Mouse (Mus musculus) midbrain, embryonic 10.5 days (tissue): ENCODE measurements at regions not wholly inside any gene's neighbourhood (a gene's known extent, or its start where the extent isn't known, plus 50 kb on each side); places are given as distances from the start of the nearest gene placed in this dataset.

Experiments
- DNase-seq: peaks from one replicate; pipeline ENCODE4 v3.0.0-alpha.2; 2017; ENCODE audit warnings: low spot score
- H3K27ac ChIP-seq: fragments of 300-500 bp; sonication (generic); replicated peaks from 2 replicates; pipeline ENCODE4 v1.5.1; 2016; ENCODE audit warnings: mild to moderate bottlenecking
- H3K27me3 ChIP-seq: fragments of 300-500 bp; sonication (generic); 2 replicates; pipeline ENCODE4 v1.6.1; 2016; ENCODE audit warnings: low read depth, mild to moderate bottlenecking; ENCODE audit not compliant: poor library complexity, severe bottlenecking
- H3K36me3 ChIP-seq: fragments of 300-500 bp; sonication (generic); 2 replicates; pipeline ENCODE4 v1.6.1; 2016; ENCODE audit warnings: mild to moderate bottlenecking, moderate library complexity
- H3K4me1 ChIP-seq: fragments of 300-500 bp; sonication (generic); 2 replicates; pipeline ENCODE4 v1.6.1; 2016
- H3K4me3 ChIP-seq: fragments of 300-500 bp; sonication (generic); 2 replicates; pipeline ENCODE4 v1.5.1; 2016; ENCODE audit warnings: mild to moderate bottlenecking, moderate library complexity
- H3K9me3 ChIP-seq: fragments of 300-500 bp; sonication (generic); replicated peaks from 2 replicates; pipeline ENCODE4 v1.6.1; 2016; ENCODE audit warnings: mild to moderate bottlenecking
- WGBS: fragments of 180-500 bp; shearing (Covaris S2); methylation state at CpG from one replicate; pipeline ENCODE4 v1.1.7; 2016; 5-methylcytosine and 5-hydroxymethylcytosine counted together

DNA sequence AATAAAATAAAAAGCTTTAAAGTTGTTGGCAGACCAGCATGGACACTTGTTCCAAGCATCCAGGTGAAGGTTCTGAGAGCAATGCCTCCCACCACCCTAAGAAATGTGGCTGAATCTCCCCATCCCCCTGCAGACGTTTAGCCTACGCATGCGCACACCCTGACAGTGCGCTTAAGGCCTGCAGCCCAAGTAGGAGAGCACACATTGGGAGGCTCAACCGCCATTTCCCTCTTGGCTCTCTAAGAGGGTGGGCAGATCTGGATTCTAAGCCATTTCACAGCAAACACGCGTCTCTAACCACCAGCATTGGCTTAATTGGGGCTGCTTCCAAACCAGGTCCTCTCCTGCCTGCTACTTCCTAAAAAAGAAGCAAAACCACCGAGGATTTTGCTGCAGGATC is 106.6 kb downstream of the Barhl2 start:
- Histone ChIP-seq H3K4me3 (no peak overlapping the region), H3K27ac (no peak overlapping the region), H3K27me3 (peaks cover 40% of the 10 kb centered on the region), H3K36me3 (no peaks in the 10 kb centered on the region), H3K9me3 (no peaks in the 10 kb centered on the region), H3K4me1 (peaks cover 21% of the 10 kb centered on the region)
- WGBS: 86% methylated on average over 8 of the region's 8 CpGs
- no peak for DNase-seq

DNA sequence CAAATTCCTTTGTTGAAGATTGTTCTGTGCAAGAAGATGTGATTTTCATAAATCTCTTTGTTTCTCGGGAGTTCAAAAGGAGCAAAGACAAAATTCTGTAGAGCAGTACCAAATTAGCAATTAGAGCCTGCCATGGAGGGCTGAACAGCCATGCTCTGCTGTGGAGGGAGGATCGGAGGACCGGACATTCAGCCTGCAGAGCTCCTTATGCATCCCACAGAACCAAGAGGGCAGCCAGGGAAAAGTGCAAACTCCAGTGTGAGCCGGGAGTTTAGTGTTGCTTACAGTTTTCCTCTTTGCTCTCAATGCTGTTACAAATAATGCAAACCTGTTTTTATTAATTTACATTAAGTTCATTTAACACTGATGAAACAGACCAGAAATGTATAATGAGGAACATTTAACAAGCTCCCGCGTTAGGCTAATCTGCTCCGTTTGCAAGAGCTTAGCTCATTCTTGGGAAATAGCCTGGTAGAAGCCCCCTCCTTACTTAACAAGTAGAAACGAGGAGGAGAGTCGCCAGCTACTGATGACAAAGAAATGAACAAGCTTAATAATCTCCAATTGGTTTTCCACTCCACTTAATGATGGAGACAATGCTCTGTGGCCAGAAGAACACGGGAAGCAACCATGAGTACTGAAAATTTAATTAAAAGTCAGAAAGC is 108.0 kb downstream of the Barhl2 start:
- Histone ChIP-seq H3K27ac (no peak overlapping the region; the same call in 1 of the 2 replicates), H3K9me3 (no peaks in the 10 kb centered on the region), H3K4me1 (peaks cover 21% of the 10 kb centered on the region), H3K4me3 (no peak overlapping the region), H3K27me3 (peaks cover 54% of the 10 kb centered on the region), H3K36me3 (no peaks in the 10 kb centered on the region)
- no peak for DNase-seq
- 31% methylated on average over 10 of the region's 10 CpGs for WGBS

- Histone ChIP-seq H3K36me3 (no peaks in the 10 kb centered on the region), H3K9me3 (no peaks in the 10 kb centered on the region), H3K27ac (0 out of 2 replicates have a peak overlapping the region, but pooled peaks have one; percentile 55), H3K4me1 (peaks cover 30% of the 10 kb centered on the region), H3K4me3 (peak overlapping the region; percentile 26), H3K27me3 (peaks cover 92% of the 10 kb centered on the region)
- peak; percentile 25 for DNase-seq
- WGBS: 6% methylated on average over 8 of the region's 8 CpGs
Measured at GRCm38 (mm10) chr5:106344308-106344707, 113.7 kb downstream of the Barhl2 start.

DNA sequence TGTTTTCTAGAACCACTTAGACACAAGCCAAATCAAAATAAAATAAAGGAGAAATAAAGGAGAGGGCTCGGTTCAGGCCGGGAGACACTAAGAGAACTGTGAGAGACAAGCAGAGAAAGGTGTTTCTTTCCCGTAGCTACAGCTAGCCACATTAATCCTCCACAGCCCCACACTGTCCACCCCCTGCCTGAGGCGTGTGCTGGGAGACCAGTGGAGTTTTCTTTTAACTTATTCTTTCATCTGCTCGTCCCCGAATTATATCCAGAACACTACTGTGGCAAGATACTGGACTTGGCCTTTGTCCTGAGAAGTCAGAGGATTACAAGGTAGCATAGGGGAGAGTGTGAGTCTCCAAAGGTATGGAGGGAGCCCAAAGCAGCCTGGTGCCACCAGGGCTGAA is 114.4 kb downstream of the Barhl2 start:
- WGBS: 26% methylated on average over 6 of the region's 6 CpGs
- Histone ChIP-seq H3K4me3 (no peak overlapping the region), H3K9me3 (no peaks in the 10 kb centered on the region), H3K27ac (0 out of 2 replicates have a peak overlapping the region, but pooled peaks have one; percentile 55), H3K27me3 (peaks cover 87% of the 10 kb centered on the region), H3K4me1 (peaks cover 30% of the 10 kb centered on the region), H3K36me3 (no peaks in the 10 kb centered on the region)
- DNase-seq: no peak

DNA sequence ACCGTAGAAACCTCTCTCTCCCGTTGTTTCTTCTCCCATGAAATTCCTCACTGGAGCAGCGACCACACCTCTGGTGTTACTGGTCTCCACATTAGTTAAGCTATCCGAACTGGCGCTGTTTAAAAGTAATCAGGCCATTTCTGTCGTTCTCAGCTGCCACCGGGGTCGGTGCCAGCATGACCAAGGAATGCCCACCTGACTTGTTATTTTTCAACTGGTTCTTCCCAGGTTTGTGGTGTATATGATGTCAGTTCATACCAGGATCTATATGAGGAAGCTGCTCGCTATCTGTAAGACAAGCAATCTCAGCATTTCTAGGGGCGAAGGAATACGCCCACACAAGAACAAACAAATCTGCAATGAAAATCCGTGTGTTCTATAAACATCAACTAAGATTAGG is 116.6 kb downstream of the Barhl2 start:
- Histone ChIP-seq H3K4me3 (no peak overlapping the region), H3K36me3 (no peaks in the 10 kb centered on the region), H3K9me3 (no peaks in the 10 kb centered on the region), H3K27me3 (peaks cover 78% of the 10 kb centered on the region), H3K4me1 (peaks cover 18% of the 10 kb centered on the region), H3K27ac (no peak overlapping the region)
- WGBS: 82% methylated on average over 12 of the region's 12 CpGs
- no peak for DNase-seq

GRCm38 (mm10) chr5:106335639-106336038 is 122.3 kb downstream of the Barhl2 start:
- Histone ChIP-seq H3K27me3 (peaks cover 69% of the 10 kb centered on the region), H3K9me3 (no peaks in the 10 kb centered on the region), H3K36me3 (no peaks in the 10 kb centered on the region), H3K4me1 (0 out of 2 replicates have a peak, but pooled peaks cover 7% of the 10 kb centered on the region), H3K4me3 (no peak overlapping the region), H3K27ac (no peak overlapping the region)
- 88% methylated on average over 11 of the region's 11 CpGs for WGBS
- DNase-seq: no peak

- peaks cover 10% of the 10 kb centered on the region for H3K4me1 ChIP-seq
- 77% methylated on average over 9 of the region's 9 CpGs for WGBS
- no peaks in the 10 kb centered on the region for H3K36me3 ChIP-seq
- peaks cover 93% of the 10 kb centered on the region for H3K27me3 ChIP-seq
- no peak for DNase-seq
- no peak overlapping the region for H3K4me3 ChIP-seq
- no peak overlapping the region for H3K27ac ChIP-seq
- no peaks in the 10 kb centered on the region for H3K9me3 ChIP-seq
Measured at GRCm38 (mm10) chr5:106327592-106328150, 130.3 kb downstream of the Barhl2 start.

DNA sequence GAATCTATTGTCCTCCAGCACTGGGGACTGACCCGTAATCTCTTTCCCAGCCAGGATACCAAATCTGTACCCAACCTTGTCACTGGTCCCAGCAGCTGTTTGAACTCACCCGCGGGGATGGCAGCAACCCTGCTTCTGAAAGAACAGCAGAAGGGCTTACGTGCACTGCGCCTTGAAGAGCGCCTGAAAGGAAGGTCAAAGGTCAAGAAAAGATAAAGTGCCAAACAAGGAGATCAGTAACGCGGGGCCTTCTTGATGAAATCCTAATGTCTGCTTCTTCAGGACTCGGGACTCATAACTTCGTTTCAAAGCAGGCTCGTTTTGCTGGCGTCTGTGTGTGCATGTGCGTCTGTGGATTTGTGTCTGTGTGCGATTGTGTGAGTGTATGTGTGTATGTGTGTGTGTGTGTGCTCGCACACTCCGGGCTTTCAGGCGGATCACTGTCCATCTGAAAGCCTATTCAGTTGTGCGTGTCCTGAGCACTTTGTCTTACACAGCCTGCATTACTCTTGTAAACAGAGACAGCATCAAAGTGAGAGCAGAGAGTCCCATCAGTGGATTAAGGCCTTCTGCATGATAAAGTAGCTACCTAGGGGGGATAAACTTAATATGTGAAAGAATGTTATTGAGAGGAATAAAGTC is 135.3 kb downstream of the Barhl2 start:
- peak overlapping the region; percentile 72 for H3K27ac ChIP-seq
- peak overlapping the region; percentile 32 for H3K4me3 ChIP-seq
- H3K4me1 ChIP-seq: peaks cover 55% of the 10 kb centered on the region
- H3K27me3 ChIP-seq: peaks cover 71% of the 10 kb centered on the region
- H3K36me3 ChIP-seq: no peaks in the 10 kb centered on the region
- peak; percentile 84 for DNase-seq
- WGBS: 9% methylated on average over 18 of the region's 18 CpGs
- H3K9me3 ChIP-seq: no peaks in the 10 kb centered on the region

DNA sequence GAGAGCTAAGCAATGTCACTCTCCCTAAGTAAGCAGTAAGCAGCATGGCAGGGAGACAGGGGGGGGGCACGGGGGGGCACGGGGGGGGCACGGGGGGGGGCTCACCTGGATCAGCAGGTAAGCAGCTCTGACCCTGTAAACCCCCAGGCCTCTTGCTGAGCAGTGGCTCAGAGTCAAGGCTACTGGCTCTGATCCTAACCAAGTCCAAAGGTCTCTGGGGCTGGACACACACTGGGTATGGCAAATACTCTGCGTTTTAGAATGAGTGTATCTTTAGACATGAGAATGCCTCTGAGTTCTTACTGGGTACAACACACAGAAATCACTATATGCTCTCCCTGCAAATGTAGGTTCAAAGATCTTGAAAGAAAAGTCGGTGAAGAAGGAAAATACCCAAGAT is 136.5 kb downstream of the Barhl2 start:
- Histone ChIP-seq H3K27ac (peak overlapping the region; percentile 74), H3K4me1 (peaks cover 57% of the 10 kb centered on the region), H3K4me3 (no peak overlapping the region), H3K36me3 (no peaks in the 10 kb centered on the region), H3K27me3 (peaks cover 67% of the 10 kb centered on the region), H3K9me3 (no peaks in the 10 kb centered on the region)
- 21% methylated on average over 5 of the region's 5 CpGs for WGBS
- DNase-seq: no peak

DNA sequence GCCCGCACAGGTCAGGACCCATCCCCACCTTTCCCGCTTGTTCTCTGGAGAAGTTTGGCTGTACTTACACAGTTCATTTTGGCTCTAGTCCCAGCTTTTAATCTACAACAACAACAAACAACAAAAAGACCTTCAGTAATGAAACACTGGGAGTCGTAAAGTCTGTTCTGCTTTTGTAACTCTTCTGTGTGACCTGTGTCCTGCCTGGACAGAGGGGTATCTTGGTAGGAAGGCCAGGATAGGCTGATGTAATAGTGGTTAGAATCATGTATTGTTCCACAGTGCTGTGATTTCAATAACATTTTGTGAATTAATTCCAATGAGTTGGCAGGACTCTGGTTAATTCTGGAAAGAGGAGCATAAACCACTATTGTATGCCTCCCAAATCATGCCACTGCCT is 136.9 kb downstream of the Barhl2 start:
- 61% methylated on average over 3 of the region's 3 CpGs for WGBS
- Histone ChIP-seq H3K4me3 (no peak overlapping the region), H3K36me3 (no peaks in the 10 kb centered on the region), H3K4me1 (peaks cover 61% of the 10 kb centered on the region), H3K9me3 (no peaks in the 10 kb centered on the region), H3K27ac (peak overlapping the region; percentile 74), H3K27me3 (peaks cover 67% of the 10 kb centered on the region)
- DNase-seq: no peak

DNA sequence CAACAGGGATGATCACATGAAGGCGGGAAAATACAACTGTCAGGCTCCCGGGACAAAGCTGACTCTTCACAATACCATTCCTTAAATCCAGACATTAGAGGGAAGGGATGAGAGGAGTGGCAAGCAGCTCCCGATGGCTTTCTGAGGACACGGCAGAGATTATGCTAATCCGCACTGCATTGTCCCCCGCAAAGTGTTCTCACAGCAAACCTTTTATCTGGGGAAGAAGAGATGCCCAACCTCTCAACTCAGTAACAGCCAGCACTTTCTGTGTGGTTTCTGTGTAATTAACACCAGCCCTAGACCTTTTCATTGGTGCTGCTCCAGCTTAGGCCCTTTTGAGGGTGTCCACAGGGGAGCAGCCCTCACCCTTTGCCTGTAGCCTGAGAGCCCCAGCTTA is 137.9 kb downstream of the Barhl2 start:
- Histone ChIP-seq H3K27ac (peak overlapping the region; percentile 74), H3K27me3 (peaks cover 66% of the 10 kb centered on the region), H3K4me3 (no peak overlapping the region), H3K9me3 (no peaks in the 10 kb centered on the region), H3K36me3 (no peaks in the 10 kb centered on the region), H3K4me1 (peaks cover 68% of the 10 kb centered on the region)
- WGBS: 4% methylated on average over 6 of the region's 6 CpGs
- peak; percentile 84 for DNase-seq

- 93% methylated on average over 6 of the region's 6 CpGs for WGBS
- Histone ChIP-seq H3K27me3 (peaks cover 68% of the 10 kb centered on the region), H3K4me1 (peaks cover 82% of the 10 kb centered on the region), H3K36me3 (no peaks in the 10 kb centered on the region), H3K4me3 (no peak overlapping the region), H3K27ac (peak overlapping the region; percentile 74; the same call in 1 of the 2 replicates), H3K9me3 (no peaks in the 10 kb centered on the region)
- DNase-seq: no peak
Measured at GRCm38 (mm10) chr5:106318246-106318645, 139.7 kb downstream of the Barhl2 start.

DNA sequence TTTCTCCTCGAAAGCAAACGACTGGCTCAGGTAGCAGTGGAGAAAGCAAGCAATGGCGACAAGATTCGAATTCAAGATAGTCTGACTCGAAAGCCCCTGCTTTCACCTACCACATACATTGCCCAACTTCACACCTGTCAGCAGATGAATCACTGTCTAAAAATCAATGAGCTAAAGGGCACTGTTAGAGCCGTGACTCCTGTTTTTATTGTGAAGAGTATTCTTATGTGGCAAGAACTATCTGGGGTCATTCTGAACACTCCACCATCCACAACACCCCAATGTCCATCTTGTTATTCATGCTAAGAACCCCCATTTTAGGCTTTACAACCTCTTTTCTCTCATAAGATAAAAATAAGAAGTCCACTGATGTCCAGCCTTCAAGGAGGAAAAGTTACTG is 144.1 kb downstream of the Barhl2 start:
- Histone ChIP-seq H3K9me3 (no peaks in the 10 kb centered on the region), H3K4me3 (no peak overlapping the region), H3K36me3 (no peaks in the 10 kb centered on the region), H3K27me3 (peaks cover 81% of the 10 kb centered on the region), H3K27ac (0 out of 2 replicates have a peak overlapping the region, but pooled peaks have one; percentile 23), H3K4me1 (peaks cover 38% of the 10 kb centered on the region)
- 86% methylated on average over 6 of the region's 6 CpGs for WGBS
- no peak for DNase-seq
